7 mouse cellular contexts compared by ENCODE assay signal in the genomic region with DNA sequence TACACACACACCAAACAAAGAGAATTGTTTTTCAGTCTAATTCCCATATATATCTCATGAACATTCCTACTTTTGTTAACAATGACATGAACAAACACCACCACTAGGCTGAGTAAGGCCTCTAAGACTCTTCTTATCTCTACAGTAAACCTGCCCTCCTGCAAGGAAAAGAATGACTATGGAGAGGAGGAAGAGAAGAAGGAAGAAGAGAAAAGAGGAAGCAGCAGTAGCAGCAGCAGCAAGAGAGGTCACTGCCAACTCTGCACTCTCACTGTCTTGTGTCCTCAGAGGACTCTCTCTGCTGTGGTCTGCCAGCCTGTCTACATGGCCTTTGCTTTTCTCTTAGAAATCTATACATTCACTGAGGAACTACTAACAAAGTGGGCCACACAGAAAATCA.
"Had no signal": no experiment of that assay in that cellular context is flagged by ENCODE, and none has a peak within 500 bp of the region (broad histone marks: within the 10 kb centered on the region; RNA-seq: fewer than 3 reads in every experiment).

No protein-coding gene starts in this region.

- DNase-seq: kidney, postnatal 14 days; lung, adult 18-20 months; right cerebral cortex, postnatal 25 days; thymus, postnatal 4 days had no signal

- H3K4me2 ChIP-seq: limb, embryonic 13.5 days; midbrain, embryonic 12.5 days had no signal

- H3K4me3 ChIP-seq: limb, embryonic 13.5 days; midbrain, embryonic 12.5 days had no signal

- H3K27ac ChIP-seq: limb, embryonic 13.5 days; liver, embryonic 14.5 days; midbrain, embryonic 12.5 days had no signal

- H3K9me3 ChIP-seq: limb, embryonic 13.5 days; midbrain, embryonic 12.5 days had no signal

- H3K4me1 ChIP-seq: limb, embryonic 13.5 days; midbrain, embryonic 12.5 days had no signal

- H3K27me3 ChIP-seq: limb, embryonic 13.5 days; midbrain, embryonic 12.5 days had no signal

- H3K9ac ChIP-seq: limb, embryonic 13.5 days; liver, embryonic 14.5 days; midbrain, embryonic 12.5 days had no signal
